Mouse (Mus musculus) c-Kit-positive CD71-positive TER-119-positive erythroid progenitor cells, embryonic 14.5 days (primary cell): ENCODE measurements at regions not wholly inside any gene's neighbourhood (a gene's known extent, or its start where the extent isn't known, plus 50 kb on each side); places are given as distances from the start of the nearest gene placed in this dataset.

ENCODE experiments used
- DNase-seq: peaks from one replicate; pipeline ENCODE4 v3.0.0-alpha.2; 2013; ENCODE audit warnings: low spot score

- DNase-seq, result peak; percentile 5
Observed at GRCm38 (mm10) chr16:12359116-12359515, 375.2 kb downstream of the Shisa9 start.

- DNase-seq, result no peak
Observed at GRCm38 (mm10) chr16:12389545-12389944, 405.6 kb downstream of the Shisa9 start.

GRCm38 (mm10) chr16:12435697-12436221 lies 451.8 kb downstream of the Shisa9 start:
- no peak for DNase-seq

GRCm38 (mm10) chr16:12438622-12439021 lies 454.7 kb downstream of the Shisa9 start:
- DNase-seq, result no peak

GRCm38 (mm10) chr16:12454791-12455190 lies 470.9 kb downstream of the Shisa9 start:
- DNase-seq, result no peak
